Mouse (Mus musculus) urinary bladder, adult 2 months (tissue): ENCODE results near the gene Ifitm6. TPM values are rescaled to one million over a fixed set of nuclear protein-coding genes. Genes with fewer than 3 reads are reported as not detected.
"Not testable (repeated sequence)": the region's sequence is repeated elsewhere in the genome, so short reads cannot be mapped to it uniquely, and the experiment has no call there.

ENCODE experiments used
- DNase-seq: peaks from one replicate; pipeline ENCODE4 v3.0.0; 2022; ENCODE audit warnings: low spot score
- polyA plus RNA-seq: library from polyadenylated mRNA; depleted of rRNA; stranded (reverse); fragments of >200 nt; gene quantifications from 2 replicates; pipeline ENCODE4 v1.2.3, GENCODE M21; 2012; rRNA removed

The Ifitm6 gene
- polyA plus RNA-seq, 1 experiment: 8.8 TPM

GRCm38 (mm10) chr7:140971479-140972171 lies 46.1 kb downstream of the Ifitm6 start:
- DNase-seq: no peak

GRCm38 (mm10) chr7:140970931-140971330 lies 46.8 kb downstream of the Ifitm6 start:
- DNase-seq: no peak

- DNase-seq: not testable (repeated sequence)
Observed at GRCm38 (mm10) chr7:140968710-140969109, 49.0 kb downstream of the Ifitm6 start.

- no peak for DNase-seq
Observed at GRCm38 (mm10) chr7:140967862-140968591, 49.7 kb downstream of the Ifitm6 start.

GRCm38 (mm10) chr7:140966921-140967320 lies 50.8 kb downstream of the Ifitm6 start, which contains the start of gene Ifitm1:
Gene Ifitm1, plus strand, starts transcription at chr7:140967221.
- DNase-seq: no peak

Other genes starting within 250 kb of the Ifitm6 start
- 0.10 and 0.18 TPM in 2 replicates for gene Syce1, start 230.1 kb downstream of the Ifitm6 start, polyA plus RNA-seq
- 0.45 and 0.71 TPM in 2 replicates for gene Zfp941, start 195.7 kb downstream of the Ifitm6 start, polyA plus RNA-seq
- 43.7 and 48.7 TPM in 2 replicates for gene Urah, start 182.9 kb downstream of the Ifitm6 start, polyA plus RNA-seq
- gene Scgb1c1, start 172.4 kb downstream of the Ifitm6 start, polyA plus RNA-seq: not detected in 2 replicates
- 0.06 TPM in 1 of 2 replicates, not detected in the other for gene Odf3, start 170.1 kb downstream of the Ifitm6 start, polyA plus RNA-seq
- not detected in 2 replicates for gene Gm45785, start 161.6 kb downstream of the Ifitm6 start, polyA plus RNA-seq
- 74.7 and 77.1 TPM in 2 replicates for gene Ric8a, start 161.0 kb downstream of the Ifitm6 start, polyA plus RNA-seq
- 35.9 and 46.2 TPM in 2 replicates for gene Bet1l, start 160.3 kb downstream of the Ifitm6 start, polyA plus RNA-seq
- gene Psmd13, start 136.0 kb downstream of the Ifitm6 start, polyA plus RNA-seq: 77.9 and 79.2 TPM in 2 replicates
- gene Sirt3, start 135.6 kb downstream of the Ifitm6 start, polyA plus RNA-seq: 32.4 and 38.5 TPM in 2 replicates
- gene Cox8b, start 117.5 kb downstream of the Ifitm6 start, polyA plus RNA-seq: 3.9 and 4.4 TPM in 2 replicates
- not detected in 2 replicates for gene Nlrp6, start 97.0 kb downstream of the Ifitm6 start, polyA plus RNA-seq
- gene Pgghg, start 76.5 kb downstream of the Ifitm6 start, polyA plus RNA-seq: 41.5 and 49.5 TPM in 2 replicates
- gene Ifitm5, start 67.6 kb downstream of the Ifitm6 start, polyA plus RNA-seq: 1.3 and 1.7 TPM in 2 replicates
- gene Gm45717, start 62.0 kb downstream of the Ifitm6 start, polyA plus RNA-seq: not detected in 2 replicates
- gene Ifitm2, start 61.9 kb downstream of the Ifitm6 start, polyA plus RNA-seq: 860 and 924 TPM in 2 replicates
- gene Ifitm1, start 50.7 kb downstream of the Ifitm6 start, polyA plus RNA-seq: 240 and 346 TPM in 2 replicates
- gene Ifitm3, start 7.2 kb downstream of the Ifitm6 start, polyA plus RNA-seq: 596 and 696 TPM in 2 replicates
- not detected in 2 replicates for gene Gm17387, start 11.2 kb upstream of the Ifitm6 start, polyA plus RNA-seq
- 0.45 and 0.55 TPM in 2 replicates for gene B4galnt4, start 43.2 kb upstream of the Ifitm6 start, polyA plus RNA-seq
- 26.5 and 27.7 TPM in 2 replicates for gene Pkp3, start 60.3 kb upstream of the Ifitm6 start, polyA plus RNA-seq
- gene Sigirr, start 82.6 kb upstream of the Ifitm6 start, polyA plus RNA-seq: 13.8 and 15.0 TPM in 2 replicates
- 7.5 and 13.7 TPM in 2 replicates for gene Ano9, start 99.9 kb upstream of the Ifitm6 start, polyA plus RNA-seq
- 25.6 and 27.7 TPM in 2 replicates for gene Ptdss2, start 104.5 kb upstream of the Ifitm6 start, polyA plus RNA-seq
- 126 and 135 TPM in 2 replicates for gene Rnh1, start 154.9 kb upstream of the Ifitm6 start, polyA plus RNA-seq
- 114 and 129 TPM in 2 replicates for gene Hras, start 176.1 kb upstream of the Ifitm6 start, polyA plus RNA-seq
- gene Lrrc56, start 176.2 kb upstream of the Ifitm6 start, polyA plus RNA-seq: 5.2 and 5.8 TPM in 2 replicates
- 8.4 and 11.6 TPM in 2 replicates for gene Lmntd2, start 196.2 kb upstream of the Ifitm6 start, polyA plus RNA-seq
- gene Rassf7, start 197.9 kb upstream of the Ifitm6 start, polyA plus RNA-seq: 97.6 and 157 TPM in 2 replicates
- 16.4 and 30.4 TPM in 2 replicates for gene Phrf1, start 210.9 kb upstream of the Ifitm6 start, polyA plus RNA-seq
- gene Irf7, start 248.6 kb upstream of the Ifitm6 start, polyA plus RNA-seq: 21.2 and 23.3 TPM in 2 replicates